Mouse (Mus musculus) kidney, postnatal 14 days (tissue): Measurements from ENCODE around the gene Pcp4l1.
"Not testable (repeated sequence)": the region's sequence is repeated elsewhere in the genome, so short reads cannot be mapped to it uniquely, and the experiment has no call there.

Experiments
- DNase-seq: peaks from one replicate; pipeline ENCODE4 v3.0.0; 2022; ENCODE audit warnings: mixed read lengths

The Pcp4l1 gene

DNA sequence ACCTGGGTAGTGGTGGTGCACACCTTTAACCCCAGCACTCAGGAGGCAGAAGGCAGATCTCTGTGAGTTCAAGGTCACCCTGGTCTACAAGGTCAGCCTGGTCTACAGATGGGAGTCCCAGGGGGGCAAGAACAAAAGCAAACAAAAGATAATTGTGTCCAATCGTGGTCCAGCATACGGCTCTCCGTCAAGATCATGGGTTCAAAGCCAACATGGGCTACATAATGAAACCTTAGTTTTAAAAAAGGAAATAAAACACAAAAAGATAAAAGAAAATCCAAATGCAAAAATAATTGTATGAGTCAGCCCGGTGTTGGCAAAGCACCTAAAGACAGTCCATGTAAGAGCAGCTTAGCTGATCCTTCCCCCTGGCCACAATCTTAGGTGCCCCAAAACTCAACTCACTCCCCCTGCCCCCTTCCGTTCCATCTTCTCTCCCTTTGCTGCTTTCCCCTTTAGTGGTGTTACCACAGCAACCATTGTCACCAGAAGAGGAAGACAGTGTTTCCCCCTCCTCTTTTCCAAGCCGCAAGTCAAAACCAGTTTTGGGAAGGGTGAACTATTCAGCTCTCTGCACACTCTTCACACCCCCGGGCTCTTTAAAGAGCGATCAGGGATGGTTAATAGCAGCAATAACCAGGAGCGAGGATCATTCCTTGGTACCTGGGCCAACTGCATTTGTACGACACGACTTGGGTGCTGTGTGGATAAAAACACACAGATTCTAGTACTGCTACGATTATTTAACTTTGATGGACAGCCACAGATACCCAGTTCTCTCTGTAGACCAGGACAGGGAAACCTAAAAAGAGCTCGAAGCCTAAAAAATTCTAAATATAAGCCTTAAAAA lies 8.0 kb downstream of the Pcp4l1 start:
- DNase-seq = no peak

DNA sequence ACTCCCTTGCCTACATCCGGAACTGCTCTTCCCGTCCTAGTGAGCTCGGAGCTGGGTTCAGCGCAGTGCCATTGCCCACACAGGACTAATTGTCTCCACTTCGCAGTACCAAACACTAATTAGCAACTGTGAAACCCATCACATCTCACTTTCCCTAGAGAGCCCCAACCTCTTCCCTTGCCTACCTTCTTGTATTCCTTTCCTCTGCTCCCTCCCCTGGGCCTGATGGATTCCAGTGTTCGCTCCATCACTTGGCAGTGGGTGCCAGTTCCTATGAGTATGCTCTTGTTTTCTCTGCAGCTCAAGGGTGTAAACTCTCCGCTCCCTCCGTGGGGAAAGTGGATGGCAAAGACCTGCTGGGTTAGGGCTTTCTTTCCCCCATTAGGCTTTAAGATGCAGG lies 10.4 kb downstream of the Pcp4l1 start:
- no peak for DNase-seq

DNA sequence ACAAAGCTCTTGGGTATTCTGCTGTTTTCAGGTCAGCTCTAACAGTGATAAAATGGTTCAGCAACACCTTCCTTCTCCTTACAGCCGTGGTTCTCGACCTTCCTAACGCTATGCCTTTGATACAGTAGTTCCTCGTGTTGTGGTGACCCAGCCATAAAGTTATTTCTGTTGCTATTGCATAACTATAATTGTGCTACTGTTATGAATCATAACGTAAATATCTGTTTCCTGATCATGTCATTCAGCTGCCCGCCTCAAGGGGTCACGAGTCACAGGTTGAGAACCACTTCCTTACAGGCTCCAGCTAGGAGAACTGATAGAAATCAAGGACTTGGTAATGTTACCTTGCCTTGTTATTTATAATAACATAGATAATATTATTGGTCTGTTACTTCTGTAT lies 11.8 kb downstream of the Pcp4l1 start:
- peak; percentile 32 for DNase-seq

DNA sequence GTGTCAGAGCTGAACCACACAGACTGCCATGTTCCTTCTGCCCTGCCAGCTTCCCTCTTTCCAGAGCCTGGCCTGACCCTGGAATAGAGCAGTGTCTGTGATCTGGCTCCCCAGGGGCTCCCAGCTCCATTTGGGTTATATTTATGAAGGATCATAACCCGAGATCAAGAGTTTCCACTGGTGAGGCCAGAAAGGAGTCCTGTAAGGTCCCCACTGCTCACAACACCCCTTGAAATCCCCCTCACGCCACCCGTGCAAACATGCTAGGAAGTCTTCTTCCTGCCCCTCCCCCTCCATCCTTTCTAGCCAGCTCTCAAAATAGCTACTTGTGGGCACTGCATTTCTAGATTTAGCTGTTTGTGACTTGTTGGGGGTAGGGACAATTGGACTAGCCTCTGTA lies 12.4 kb downstream of the Pcp4l1 start:
- DNase-seq = peak; percentile 54

DNA sequence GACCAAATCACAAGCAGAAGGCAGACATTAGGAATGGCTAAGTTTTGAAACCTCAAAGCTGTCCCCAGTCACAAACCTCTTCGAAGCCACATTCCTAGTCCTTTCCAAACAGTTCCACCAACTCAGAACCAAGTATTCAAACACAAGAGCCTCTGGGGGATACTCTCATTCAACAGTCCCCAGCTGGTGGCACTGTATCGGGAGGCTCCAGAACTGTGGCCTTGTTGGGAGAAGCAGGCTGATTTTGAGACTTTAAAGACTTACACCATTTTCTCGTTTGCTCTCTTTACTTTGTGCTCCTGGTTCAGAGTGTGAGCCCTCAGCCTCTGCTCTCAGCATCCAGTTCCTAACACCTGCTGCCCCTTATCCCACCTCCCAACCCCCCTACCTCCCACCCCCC lies 13.0 kb downstream of the Pcp4l1 start:
- DNase-seq = no peak

DNA sequence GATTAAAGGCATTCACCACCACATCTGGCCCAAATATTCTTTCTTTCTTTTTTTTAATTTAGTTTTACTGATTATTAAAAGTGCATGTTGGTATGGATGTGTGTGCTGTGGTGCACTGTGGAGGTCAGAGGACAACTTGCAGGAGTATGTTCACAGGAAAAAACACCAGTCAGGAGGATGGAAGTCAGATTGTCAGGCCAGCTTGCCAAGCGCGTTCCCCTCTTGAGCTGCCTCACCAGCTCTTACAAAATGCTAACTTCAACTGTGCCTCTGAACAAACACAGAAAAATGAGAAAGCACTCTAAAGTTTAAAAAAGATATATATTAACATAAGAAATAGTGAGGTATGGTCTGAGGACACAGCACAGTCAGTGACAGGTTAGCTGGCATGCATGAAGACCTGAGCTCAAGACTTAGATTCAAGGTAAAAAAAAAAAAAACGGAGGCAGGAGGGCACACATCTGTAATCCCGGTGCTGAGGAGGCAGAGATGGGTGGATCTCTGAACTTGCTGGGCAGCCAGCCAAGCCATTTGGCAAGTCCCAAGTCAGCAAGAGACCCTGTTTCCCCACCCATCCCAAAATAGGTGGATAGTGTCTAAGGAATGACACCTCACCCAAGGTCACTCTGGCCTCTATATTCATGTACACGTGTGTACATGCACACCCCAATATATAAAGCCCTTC lies 16.4 kb downstream of the Pcp4l1 start:
- DNase-seq = no peak

DNA sequence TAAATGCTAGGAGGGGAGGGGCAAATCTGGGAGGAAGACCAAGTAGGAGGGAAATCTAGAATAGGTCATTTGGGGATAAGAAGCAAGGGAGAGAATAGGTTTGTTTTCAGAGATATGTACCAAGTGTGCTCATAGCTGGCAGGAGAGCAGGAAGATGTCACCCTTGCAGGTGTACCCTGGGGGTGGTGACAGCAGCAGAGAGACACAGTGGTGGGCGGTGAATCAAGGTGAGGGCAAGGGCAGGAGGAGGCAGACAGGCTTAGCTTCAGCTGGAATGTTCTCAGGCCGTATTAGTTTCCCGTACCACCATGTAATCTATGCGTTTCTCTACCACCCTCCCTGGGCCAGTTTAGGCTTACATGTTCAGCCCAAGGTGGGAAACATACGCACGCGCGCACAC lies 23.3 kb downstream of the Pcp4l1 start:
- DNase-seq = no peak

DNA sequence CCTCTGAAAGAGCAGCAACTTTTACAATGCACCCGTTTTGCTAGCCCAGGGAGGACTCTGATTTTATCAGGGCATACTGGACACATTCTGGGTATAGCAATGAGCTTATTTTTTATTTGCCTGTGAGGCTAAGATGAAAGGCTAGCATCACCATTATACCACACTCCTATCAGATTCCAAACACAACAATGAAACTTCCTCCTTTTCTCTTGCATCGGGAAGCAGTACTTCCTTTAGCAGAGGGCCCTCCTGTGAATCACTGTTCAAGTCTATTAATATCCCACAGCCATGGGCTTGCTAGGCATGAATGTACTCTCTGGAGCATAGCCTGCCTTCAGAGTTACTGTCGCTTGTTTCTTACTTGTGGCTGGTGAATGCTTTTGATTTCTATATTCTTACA lies 24.9 kb downstream of the Pcp4l1 start:
- no peak for DNase-seq

DNA sequence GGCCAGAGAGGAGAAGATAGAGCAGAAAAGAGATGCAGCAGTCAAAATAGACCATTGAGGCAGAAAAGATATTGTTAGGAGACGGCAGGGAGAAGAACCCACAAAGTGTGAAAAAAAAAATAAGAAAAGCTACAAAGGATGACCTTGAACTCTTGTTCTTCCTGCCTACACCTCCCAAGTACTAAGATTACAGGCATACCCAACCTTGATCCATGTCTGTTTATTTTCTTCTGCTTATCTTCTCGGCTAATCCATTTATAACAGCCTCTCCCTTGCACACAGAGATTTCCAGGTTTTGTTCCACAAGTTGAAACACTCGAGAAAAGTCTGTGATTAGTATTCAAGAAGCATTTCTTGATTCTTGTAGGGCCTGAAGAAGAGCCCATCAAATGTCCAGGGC lies 26.2 kb downstream of the Pcp4l1 start:
- no peak for DNase-seq

DNA sequence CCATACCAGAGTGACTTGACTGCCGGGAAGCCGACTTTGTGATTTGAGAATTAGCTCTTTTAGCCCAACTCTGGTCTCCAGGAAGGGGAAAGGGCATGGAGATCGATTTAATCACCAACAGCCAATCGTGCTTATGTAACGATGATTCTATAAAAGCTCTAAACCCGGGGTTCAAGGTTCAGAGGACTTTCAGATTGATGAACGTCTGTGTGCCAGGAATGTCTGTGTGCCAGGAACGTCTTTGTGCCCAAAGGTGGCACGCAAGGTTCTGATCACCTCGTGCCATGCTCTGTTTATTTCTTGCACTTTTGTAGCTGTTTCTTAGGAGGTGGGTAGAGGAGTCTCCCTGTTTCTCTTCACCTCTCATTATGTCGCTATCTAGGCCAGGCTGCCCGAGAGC lies 27.2 kb downstream of the Pcp4l1 start:
- no peak for DNase-seq

DNA sequence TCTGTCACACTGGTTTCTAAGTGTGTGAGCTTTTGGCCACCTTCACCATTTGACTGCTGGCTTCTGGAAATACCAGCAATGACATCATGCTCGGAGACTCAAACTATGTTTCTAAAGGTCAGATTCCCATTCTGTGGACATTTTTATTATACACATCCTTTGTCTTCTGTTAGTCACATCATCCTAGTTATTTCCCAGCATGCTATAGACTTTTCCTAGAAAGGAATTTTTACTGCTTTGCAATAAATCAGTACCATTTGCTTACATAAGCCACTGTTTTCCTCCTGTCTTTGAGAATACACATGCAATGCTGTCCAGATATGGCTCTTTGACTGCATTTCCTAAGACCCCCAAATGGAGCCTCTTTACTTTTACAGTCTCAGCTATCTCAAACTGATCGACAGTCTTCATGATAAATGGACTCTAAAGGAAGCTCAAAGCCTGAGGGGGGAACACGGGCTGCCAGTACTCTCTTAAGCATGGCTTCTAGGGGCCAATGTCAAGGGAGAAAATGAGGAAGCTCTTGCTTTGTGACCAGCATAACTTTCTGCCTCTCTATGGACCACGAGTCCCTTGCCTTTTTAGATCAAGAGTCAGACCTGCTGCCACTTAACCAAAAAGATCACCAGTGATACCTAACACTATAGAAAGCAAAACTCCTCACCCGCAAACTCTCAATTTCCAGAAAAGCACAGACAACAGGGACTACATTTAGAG lies 30.3 kb downstream of the Pcp4l1 start:
- DNase-seq = no peak

DNA sequence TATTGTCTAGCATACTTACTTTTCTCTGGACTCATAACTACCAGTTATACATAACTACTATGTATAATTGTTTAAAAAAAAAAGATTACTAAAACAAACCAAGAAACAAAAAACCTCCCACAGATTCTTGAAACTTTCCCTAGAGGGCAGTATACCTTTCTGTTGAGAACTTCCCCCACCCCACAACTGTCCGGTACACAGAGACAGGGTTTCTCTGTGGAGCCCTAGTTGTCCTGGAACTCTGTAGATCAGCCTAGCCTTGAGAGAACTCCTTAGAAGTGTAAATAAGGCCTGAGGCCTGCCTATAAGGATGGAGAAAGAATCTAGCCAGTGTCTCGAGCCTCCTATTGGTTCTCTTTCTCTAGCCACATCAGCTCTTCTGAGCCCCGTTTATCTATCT lies 31.8 kb downstream of the Pcp4l1 start:
- DNase-seq = peak; percentile 38

DNA sequence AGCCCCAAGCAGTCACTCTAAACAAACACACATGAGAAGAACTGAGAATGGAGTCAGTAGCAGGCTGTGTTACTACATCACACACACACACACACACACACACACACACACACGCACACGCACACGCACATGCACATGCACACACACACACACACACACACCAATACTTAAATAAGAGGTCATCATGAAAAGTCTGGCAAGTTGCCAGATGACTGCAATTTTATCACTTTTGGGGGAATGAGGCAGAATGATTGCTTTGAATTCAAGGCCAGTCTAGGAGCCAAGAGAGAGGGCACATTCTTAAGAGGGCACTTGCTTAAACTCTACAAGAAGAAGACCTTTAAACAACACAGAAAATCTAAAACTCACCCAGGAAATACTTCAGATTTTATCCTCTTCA lies 33.5 kb downstream of the Pcp4l1 start:
- DNase-seq = no peak

DNA sequence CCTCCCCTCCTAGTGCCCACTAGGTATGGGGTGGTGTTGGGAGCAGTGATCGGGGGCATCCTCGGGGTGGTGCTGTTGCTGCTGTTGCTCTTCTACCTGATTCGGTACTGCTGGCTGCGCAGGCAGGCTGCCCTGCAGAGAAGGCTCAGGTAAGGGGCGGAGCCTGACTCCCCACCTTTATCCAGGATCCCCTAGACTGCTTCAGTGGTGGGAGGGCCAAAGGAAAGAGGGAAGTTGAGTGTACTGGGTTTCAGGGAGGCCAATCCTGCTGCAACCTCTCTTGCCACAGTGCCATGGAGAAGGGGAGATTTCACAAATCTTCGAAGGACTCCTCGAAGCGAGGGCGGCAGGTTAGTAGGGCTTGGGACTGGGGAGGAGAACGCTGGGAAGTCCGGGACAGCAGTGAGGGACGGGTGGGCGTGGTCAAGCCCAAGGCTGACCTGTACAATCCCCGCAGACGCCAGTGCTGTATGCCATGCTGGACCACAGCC lies 36.5 kb downstream of the Pcp4l1 start:
- peak; percentile 38 for DNase-seq

DNA sequence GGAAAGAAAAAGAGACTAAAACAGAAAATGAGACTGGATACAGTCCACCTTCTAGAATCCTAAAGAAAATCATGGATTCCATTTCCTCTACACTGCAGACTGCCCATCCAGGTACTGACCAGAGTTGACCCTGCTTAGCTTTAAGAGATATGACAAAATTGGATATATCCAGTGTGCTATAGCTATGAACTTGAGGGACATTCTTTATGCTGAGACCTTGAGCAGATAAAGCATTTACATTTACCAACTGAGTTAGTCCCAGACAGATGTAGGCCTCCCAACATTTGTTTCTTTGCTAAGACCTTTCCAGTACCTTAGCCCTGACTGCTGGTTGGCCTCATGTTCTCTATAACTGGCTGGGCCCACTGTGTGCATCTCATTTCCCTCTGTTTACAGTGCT lies 38.1 kb downstream of the Pcp4l1 start:
- DNase-seq = no peak

DNA sequence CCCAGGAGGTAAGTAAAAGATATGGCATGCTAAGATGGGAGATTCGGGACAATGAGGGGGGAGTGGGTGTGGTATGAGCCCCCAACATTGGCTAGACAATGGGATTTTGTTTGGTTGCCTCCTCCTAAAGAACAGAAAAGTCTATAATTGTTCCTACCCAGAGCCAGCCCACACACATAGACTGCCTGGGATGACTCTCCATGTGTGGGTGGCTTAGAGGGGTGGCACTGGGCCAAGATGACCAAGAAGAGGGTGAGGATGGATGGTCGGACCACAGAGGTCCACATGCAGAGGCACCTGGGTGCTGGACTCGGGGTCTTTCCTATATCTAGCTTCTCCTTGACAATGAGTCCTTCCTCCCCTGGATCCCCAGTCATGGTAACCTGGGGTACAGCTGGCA lies 39.4 kb downstream of the Pcp4l1 start:
- no peak for DNase-seq

DNA sequence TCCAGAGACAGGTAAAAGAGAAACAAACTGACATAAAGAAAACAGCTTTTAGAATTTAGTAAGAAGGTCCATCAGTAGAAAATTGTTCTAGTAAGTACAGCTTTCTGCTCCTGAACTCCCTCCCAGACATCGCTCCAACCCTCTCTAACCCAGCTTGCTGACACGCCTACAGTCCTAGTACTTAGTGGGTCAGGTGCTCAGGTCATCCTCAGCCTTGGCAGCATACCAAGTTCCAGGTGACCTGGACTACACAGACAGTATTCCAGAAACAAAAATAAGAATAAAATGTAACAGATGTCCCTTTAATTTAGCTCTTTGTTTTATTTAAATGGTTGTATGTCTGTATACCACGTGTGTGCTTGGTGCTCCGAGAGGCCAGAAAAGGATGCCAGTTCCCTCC lies 44.1 kb downstream of the Pcp4l1 start:
- peak; percentile 28 for DNase-seq

DNA sequence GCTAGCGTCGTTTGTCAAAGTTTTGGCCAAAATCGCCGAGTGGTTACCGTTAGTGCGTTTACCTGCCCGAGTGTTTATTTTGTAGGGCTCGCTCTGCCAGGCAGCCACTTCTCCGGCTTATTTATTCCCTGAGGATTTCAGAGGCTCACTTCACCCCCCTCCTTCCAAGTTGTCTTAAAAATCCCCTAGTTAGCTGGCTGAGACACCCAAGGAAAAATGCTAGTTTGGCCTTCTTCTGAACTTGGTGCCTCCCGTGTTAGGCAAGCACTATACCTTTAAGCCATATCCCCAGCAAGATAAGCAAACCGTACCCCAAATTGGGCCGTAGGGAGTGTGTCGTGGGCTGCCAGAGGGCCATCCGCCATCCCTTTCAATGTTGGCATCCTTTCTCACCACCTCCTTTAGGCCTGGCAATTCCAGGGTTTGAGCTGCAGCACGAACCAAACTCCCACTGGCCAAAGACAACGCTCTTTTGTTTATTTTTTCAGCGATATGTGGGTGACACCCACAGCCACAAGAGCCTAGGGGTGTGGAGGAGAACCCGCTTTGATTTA lies 45.2 kb downstream of the Pcp4l1 start:
- no peak for DNase-seq

DNA sequence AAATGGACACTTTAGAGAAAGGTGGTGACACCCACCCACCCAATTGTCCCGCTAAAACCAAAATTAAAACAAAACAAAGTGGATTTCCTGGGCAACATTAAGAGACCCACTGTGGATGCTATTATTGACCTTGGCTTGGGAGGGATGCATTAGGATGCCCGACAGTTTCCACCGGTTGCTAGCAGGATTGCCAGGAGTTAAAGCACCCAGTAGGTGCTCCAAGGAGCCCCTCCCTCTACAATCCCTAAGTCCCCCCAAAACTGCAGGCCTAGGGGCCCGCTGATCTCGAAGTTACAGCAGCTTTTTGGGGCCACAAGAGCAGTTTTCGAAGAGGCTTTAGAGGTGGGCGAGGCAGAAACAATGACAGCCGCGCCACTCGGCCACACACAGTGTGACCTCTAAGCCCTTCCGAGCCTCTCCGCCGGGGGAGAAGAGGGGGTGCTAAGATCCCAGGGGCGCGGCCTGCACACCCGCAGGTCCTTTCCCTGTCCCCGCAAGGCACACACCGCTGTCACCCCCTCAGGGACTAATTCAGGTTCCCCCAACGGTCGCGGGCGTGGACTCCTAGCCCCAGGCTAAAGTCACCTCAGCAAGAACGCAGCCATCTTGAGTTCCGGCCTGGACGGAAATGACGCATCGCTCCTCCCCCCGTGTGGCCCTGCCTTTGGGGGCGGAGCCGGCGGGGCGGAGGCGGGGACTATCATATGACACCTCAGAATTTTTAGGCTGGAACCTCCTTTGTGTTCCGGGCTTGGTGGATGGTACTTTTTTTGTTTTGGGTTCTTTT lies 45.9 kb downstream of the Pcp4l1 start, which contains the start of the genes Sdhc and Mpz:
TSS of gene Sdhc (minus strand) at position 630 of the 787 bp plus-strand sequence.
TSS of gene Mpz (plus strand) at position 738 of the 787 bp plus-strand sequence.
- DNase-seq = peak; percentile 96

DNA sequence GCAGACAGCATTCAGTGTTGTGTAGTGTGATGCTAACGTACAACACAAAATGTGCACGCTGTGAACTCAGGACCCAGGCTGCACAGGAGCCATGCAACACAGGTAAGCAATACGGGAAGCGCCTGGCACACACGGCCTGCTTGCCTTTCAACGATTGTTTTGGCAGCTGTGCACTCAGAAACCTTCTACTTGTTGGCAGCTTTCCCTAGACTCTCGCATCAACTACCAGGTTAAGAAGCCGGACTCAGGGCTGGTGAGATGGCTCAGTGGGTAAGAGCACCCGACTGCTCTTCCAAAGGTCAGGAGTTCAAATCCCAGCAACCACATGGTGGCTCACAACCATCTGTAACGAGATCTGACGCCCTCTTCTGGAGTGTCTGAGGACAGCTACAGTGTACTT lies 53.1 kb downstream of the Pcp4l1 start:
- DNase-seq = peak; percentile 49

DNA sequence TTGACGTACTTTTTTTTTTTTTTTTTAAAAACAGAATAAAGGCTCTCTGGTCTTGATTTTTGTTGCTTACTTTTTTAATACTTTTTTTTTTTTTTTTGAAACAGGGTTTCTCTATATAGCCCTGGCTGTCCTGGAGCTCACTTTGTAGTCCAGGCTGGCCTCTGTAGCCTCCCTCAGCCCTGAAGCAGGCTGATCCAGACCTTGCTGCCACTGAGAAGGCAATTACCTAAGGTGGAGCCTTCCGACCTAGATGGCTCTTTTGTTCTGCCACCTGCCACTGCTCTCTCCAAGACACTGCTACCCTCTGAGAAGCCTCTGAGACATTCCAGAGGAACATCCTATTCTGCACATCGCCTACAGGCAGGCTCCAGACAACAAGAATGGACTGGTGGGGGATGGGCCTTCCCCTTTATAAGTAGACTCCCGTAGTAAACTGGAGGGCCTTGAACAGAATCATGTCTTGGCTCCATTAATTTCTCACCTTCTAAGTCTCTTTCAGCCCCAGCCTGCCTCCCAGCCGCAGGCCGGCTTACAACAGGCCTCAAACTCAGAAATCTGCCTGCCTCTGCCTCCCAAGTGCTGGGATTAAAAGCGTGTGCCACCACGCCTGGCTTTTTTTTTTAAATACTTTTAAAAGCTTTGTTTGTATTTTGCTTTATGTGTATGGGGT lies 58.4 kb downstream of the Pcp4l1 start:
- not testable (repeated sequence) for DNase-seq

DNA sequence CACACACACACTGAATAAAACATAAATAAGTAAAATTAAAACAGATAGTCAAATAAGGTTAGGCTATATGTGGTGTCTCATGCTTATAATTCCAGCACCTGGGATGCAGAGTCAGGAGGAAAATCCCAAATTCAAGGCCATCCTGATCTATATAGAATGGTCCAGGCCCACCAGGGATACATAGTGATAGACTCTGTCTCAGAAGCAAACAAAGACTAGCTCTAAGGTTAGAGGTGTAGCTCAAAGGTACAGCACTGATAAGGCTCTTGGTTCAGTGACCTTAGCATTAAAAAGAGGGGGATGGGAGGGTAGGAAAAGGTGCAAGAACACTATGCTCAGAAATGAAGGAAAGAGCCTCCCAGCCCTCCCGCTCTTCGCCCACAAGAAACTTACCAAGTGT lies 60.5 kb downstream of the Pcp4l1 start:
- no peak for DNase-seq
